Mouse (Mus musculus): ENCODE data around the gene Mfn2. TPM values are rescaled to one million over a fixed set of nuclear protein-coding genes. Genes with fewer than 3 reads are reported as not detected.
"Not testable (repeated sequence)": the region's sequence is repeated elsewhere in the genome, so short reads cannot be mapped to it uniquely, and the experiment has no call there.

Mfn2 gene
- polyA plus RNA-seq, 1 experiment from 2014 or later, result 43.4 TPM

- Histone ChIP-seq H3K4me3 (peak within 1 kb of the TSS; percentile 83), H3K27me3 (ENCODE audit: poor library complexity, severe bottlenecking) (no peaks in the 10 kb centered on the region), H3K36me3 (replicated peaks) (peaks cover 28% of the 10 kb centered on the region), H3K27ac (peak within 1 kb of the TSS; percentile 86), H3K4me1 (peaks cover 16% of the 10 kb centered on the region), H3K9me3 (peaks cover 11% of the 10 kb centered on the region)
- peak; percentile 63 for DNase-seq (ENCODE audit: extremely low spot score, low spot score)
- 4% methylated on average over 23 of the region's 23 CpGs for WGBS
Observed at GRCm38 (mm10) chr4:147847614-147848583, 56.6 kb downstream of the Mfn2 start, which contains the start of gene Zfp933. Gene Zfp933 (minus strand): TSS chr4:147848366.

- Histone ChIP-seq H3K27ac (no peak overlapping the region), H3K9me3 (peaks cover 36% of the 10 kb centered on the region), H3K27me3 (ENCODE audit: poor library complexity, severe bottlenecking) (no peaks in the 10 kb centered on the region), H3K4me1 (peaks cover 7% of the 10 kb centered on the region), H3K4me3 (no peak overlapping the region), H3K36me3 (replicated peaks) (peaks cover 58% of the 10 kb centered on the region)
- DNase-seq (ENCODE audit: extremely low spot score, low spot score), result no peak
- 97% methylated on average over 3 of the region's 3 CpGs for WGBS
Observed at GRCm38 (mm10) chr4:147842871-147843270, 61.6 kb downstream of the Mfn2 start.

GRCm38 (mm10) chr4:147839282-147839681, 65.2 kb downstream of the Mfn2 start:
- not testable (repeated sequence) for H3K27me3 ChIP-seq (ENCODE audit: poor library complexity, severe bottlenecking); H3K27ac ChIP-seq; DNase-seq (ENCODE audit: extremely low spot score, low spot score); H3K4me1 ChIP-seq; H3K4me3 ChIP-seq
- peaks cover 43% of the 10 kb centered on the region for H3K36me3 ChIP-seq (replicated peaks)
- H3K9me3 ChIP-seq, result peaks cover 40% of the 10 kb centered on the region
- WGBS, result 96% methylated on average over 20 of the region's 26 CpGs

GRCm38 (mm10) chr4:147824389-147824788, 80.1 kb downstream of the Mfn2 start:
- Histone ChIP-seq H3K4me3 (no peak overlapping the region), H3K27me3 (ENCODE audit: poor library complexity, severe bottlenecking) (no peaks in the 10 kb centered on the region), H3K36me3 (replicated peaks) (peaks cover 69% of the 10 kb centered on the region), H3K4me1 (no peaks in the 10 kb centered on the region), H3K27ac (no peak overlapping the region), H3K9me3 (peaks cover 96% of the 10 kb centered on the region)
- 91% methylated on average over 4 of the region's 4 CpGs for WGBS
- no peak for DNase-seq (ENCODE audit: extremely low spot score, low spot score)

Other genes with a start within 250 kb of the Mfn2 start
- not detected in 2 replicates for gene Zfp534, start 202.2 kb downstream of the Mfn2 start, polyA plus RNA-seq (2016; fragmentation: Nextera tagmentation; extraction: Ambion mirVana)
- 8.2 and 8.4 TPM in 2 replicates for gene Zfp984, start 94.9 kb downstream of the Mfn2 start, polyA plus RNA-seq (2016; fragmentation: Nextera tagmentation; extraction: Ambion mirVana)
- 4.7 and 6.0 TPM in 2 replicates for gene Zfp933, start 56.3 kb downstream of the Mfn2 start, polyA plus RNA-seq (2016; fragmentation: Nextera tagmentation; extraction: Ambion mirVana)
- gene Miip, start 35.9 kb downstream of the Mfn2 start, polyA plus RNA-seq (2016; fragmentation: Nextera tagmentation; extraction: Ambion mirVana), result 70.1 and 73.4 TPM in 2 replicates
- gene Fv1, start 35.7 kb downstream of the Mfn2 start, polyA plus RNA-seq (2016; fragmentation: Nextera tagmentation; extraction: Ambion mirVana), result 15.4 and 16.4 TPM in 2 replicates
- gene Plod1, start 32.1 kb upstream of the Mfn2 start, polyA plus RNA-seq (2016; fragmentation: Nextera tagmentation; extraction: Ambion mirVana), result 20.9 and 23.0 TPM in 2 replicates
- gene 2510039O18Rik, start 36.2 kb upstream of the Mfn2 start, polyA plus RNA-seq (2016; fragmentation: Nextera tagmentation; extraction: Ambion mirVana), result 9.0 and 9.2 TPM in 2 replicates
- gene Nppb, start 81.1 kb upstream of the Mfn2 start, polyA plus RNA-seq (2016; fragmentation: Nextera tagmentation; extraction: Ambion mirVana), result not detected in 2 replicates
- 0.31 TPM in 1 of 2 replicates, not detected in the other for gene Nppa, start 96.0 kb upstream of the Mfn2 start, polyA plus RNA-seq (2016; fragmentation: Nextera tagmentation; extraction: Ambion mirVana)
- gene Clcn6, start 134.1 kb upstream of the Mfn2 start, polyA plus RNA-seq (2016; fragmentation: Nextera tagmentation; extraction: Ambion mirVana), result 13.4 and 14.2 TPM in 2 replicates
- 27.7 and 30.1 TPM in 2 replicates for gene Mthfr, start 134.4 kb upstream of the Mfn2 start, polyA plus RNA-seq (2016; fragmentation: Nextera tagmentation; extraction: Ambion mirVana)
- gene Agtrap, start 183.3 kb upstream of the Mfn2 start, polyA plus RNA-seq (2016; fragmentation: Nextera tagmentation; extraction: Ambion mirVana), result 19.4 TPM in 2 replicates
- 61.8 and 64.5 TPM in 2 replicates for gene Mad2l2, start 225.7 kb upstream of the Mfn2 start, polyA plus RNA-seq (2016; fragmentation: Nextera tagmentation; extraction: Ambion mirVana)
- 1.6 and 2.2 TPM in 2 replicates for gene Draxin, start 226.0 kb upstream of the Mfn2 start, polyA plus RNA-seq (2016; fragmentation: Nextera tagmentation; extraction: Ambion mirVana)
- gene Fbxo6, start 247.4 kb upstream of the Mfn2 start, polyA plus RNA-seq (2016; fragmentation: Nextera tagmentation; extraction: Ambion mirVana), result 8.4 and 10.4 TPM in 2 replicates

Measured in forebrain, embryonic 10.5 days (tissue).